Mouse (Mus musculus) spleen, postnatal 10 days (tissue): ENCODE data around the gene Gm20388.
A peak's percentile ranks its signal among the peaks of the same experiment; 100 is the strongest.
"Not testable (repeated sequence)": the region's sequence is repeated elsewhere in the genome, so short reads cannot be mapped to it uniquely, and the experiment has no call there.

Experiments used
- DNase-seq, 2 experiments: peaks; one replicate each; pipeline ENCODE4 v3.0.0; 2021 to 2022; ENCODE audit warnings: low spot score in 2 of 2

Gene Gm20388

DNA sequence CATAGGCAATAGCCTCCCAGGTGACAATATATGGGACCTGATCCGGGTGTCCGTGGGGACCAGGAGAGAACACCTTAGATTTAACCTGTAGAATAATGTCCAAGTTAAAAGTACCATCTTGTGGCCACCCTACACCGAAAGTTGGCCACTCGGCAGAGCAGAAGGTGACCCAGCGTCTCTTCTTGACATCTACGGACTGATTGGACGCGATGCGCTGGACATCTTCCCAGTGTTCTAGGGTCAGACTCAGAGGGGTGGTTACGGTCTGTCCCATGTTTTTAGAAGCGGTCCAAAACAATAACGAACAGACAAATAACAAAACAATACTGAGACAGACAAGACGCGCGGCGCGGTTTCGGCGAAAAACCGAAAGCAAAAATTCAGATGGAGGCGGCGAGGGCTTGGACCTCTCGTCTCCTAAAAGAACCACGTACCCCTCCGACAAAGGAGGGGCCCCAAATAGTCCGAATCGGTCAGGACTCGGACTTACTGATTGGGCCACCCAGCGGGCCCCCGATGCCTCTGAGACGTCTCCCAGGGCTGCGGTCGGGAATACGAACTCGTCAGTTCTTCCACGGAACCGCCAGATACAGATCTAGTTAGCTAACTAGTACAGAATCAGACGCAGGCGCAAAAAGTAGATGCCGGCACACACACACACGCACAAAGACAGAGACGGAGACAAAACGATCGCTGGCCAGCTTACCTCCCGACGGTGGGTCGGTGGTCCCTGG is 3522.8 kb downstream of the Gm20388 start:
- not testable (repeated sequence) for DNase-seq

DNA sequence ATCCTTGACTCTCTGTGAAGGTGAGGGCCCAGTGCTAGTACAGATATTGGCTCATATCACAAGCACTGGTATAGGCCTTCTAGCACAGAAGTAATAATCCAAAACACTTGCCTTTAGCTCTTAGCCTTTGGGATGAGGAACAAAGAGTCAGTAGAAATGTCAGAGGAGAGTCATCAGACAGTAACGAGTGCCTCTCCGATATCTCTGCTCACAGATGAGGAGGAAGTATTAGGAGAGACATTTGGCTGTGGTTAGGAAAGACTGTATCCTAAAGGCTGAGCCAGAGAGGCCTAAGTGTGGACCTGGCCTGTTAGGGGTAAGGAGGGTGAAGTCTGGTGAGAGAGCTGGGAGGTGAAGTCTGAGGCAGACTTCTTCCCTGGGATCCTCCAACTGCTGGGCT is 3531.1 kb downstream of the Gm20388 start:
- no peak for DNase-seq

DNA sequence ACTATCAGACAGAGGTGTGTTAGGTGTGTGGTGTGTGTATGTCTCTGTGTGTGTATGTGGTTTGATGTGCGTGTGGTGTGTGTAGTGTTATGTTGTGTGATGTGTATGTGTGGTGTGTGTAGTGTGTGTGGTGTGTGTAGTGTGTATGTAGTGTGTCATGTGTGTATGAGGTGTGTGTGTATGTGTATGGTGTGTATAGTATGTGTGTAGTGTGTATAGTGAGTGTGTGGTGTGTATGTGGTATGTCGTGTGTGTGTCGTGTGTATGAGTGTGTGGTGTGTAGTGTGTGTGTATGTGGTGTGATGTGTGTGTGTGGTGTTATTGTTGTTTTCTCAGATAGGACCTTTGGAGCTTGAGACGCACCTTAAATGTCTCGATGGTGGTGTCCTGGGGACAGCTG is 3531.7 kb downstream of the Gm20388 start:
- no peak for DNase-seq

DNA sequence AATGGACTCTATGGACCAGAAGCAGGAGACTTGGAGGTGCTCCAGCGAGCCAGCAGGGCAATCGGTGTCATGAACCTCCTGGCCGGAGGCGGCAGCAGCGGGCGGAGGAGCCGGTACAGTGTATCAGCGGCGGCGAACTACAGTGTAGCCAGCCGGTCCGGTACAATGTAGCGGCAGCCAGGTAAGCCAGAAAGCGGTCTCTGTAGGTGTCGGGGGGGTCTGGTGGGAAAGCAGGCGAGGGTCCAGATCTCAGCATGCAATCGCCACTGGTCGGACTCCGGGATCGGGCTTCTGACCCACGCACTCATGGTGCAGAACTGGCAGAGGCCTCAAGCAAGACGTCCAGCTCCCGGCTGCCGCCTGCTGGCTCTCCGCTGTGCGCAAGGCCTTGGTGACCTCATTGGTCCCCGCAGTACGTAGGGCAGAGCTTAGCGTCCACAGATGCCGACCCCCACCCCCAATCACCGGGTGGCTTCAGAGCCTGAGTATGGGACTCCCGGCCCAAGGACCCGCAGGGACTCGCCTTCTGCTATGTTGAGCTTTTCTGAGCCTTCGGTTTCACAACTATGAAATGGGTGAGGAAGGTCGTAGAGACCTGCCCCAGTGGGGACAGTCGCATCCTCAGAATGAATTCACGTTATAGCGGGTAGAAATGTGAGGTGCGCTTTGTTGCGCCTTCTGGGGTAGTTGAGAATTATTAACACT is 3532.4 kb downstream of the Gm20388 start:
- peak; percentile 96 to 97 for DNase-seq

DNA sequence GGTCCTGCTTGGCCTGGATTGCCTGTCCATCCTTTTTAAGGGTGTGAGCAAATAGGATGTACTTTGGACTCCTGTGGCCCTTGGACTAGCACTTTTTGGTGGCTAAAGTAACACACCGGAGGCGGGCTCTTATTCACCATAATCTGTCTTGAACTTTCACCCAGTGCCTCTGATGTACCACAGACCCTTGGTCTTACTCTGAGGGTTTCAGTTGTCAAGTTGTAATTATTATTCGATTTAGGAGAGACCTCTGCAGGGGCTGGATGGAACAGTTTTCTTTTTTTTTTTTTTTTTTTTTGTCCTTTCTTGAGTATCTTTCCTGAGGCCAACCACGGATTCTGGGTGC is 3532.9 kb downstream of the Gm20388 start:
- no peak for DNase-seq

DNA sequence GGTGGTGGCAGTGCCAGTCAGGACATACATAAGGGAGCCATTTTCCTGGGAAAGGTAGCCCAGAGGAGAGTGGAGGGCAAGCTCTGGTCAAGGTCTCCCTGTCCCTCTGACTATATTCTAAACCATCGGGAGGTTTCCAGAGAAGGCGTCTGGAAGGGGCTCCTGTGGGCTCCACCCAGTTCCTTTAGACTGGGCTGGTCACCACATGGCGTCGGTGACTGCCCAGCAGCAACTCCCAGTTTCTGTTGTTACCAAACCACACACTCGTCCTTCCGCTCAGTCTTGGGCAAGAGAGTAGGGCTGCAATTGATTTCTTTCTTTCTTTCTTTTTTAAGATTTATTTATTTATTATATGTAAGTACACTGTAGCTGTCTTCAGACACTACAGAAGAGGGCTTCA is 3533.5 kb downstream of the Gm20388 start:
- DNase-seq: no peak

DNA sequence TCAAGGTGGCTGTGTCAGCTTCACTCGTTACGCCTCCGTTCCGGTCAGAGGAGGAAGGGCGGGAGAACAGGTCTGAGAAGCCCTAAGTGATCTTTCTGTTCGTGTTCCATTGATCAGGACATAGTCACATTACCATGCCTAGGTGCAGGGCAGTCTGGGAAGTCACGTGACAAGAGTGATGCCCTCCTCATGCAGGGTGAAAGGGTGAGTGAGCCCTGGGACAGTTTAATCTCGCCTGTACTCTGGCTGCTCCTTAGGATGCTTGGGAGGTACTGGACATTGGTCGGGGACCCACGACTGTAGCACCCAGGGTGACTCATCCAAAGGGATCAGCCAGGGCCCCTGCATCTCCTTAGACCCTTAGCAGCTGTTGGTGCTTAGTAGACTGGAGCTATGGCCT is 3535.3 kb downstream of the Gm20388 start:
- no peak for DNase-seq

DNA sequence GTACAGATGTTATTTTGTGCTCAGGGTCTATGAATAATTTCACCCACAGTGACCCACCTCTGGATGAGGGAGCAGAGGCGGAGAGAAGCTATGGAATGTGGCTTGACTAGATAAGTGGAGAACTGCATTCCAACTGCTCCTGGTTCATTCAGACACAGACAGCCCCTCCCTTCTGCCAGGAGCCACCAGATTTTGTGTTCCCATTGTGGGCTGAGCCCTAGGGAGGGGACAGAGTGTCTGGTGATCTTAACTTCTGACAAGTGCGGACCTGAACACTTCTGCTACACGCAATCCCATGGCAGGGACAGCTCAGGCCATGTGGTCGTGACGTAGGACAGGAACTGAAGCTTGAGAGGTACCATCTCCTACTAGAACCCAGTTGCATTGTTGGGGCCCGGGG is 3536.2 kb downstream of the Gm20388 start:
- no peak for DNase-seq

DNA sequence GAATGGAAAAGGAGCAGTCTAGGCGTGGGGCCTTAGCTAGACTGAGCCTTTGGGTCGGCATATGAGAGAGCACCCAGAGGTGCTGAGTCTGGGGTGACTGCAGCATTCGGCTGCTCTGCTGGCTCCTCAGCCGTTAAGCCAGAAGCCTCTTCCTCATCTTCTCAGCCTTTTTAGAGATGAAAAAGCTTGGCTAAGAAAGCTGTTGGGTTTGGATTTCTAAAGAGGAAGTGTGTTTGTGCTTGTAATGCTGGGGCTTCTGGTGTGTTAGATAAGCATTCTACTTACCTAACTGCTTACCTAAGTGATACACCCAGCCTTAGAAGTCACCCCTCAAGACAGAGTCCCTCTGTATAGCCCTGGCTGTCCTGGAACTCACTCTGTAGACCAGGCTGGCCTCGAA is 3540.1 kb downstream of the Gm20388 start:
- DNase-seq: no peak

DNA sequence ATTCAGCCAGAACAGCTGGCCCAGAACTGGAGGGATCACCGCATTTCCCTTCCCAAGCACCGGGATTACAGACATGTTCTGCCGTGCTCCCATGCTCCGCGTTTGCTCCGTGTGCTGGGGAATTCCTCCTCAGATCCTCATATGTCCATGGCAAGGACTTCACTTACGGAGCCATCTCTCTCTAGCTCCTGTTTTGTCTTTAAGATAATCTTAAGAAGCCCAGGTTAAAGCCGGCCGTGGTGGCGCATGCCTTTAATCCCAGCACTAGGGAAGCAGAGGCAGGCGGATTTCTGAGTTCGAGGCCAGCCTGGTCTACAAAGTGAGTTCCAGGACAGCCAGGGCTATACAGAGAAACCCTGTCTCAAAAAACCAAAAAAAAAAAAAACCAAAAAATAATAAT is 3541.1 kb downstream of the Gm20388 start:
- DNase-seq: not testable (repeated sequence)

DNA sequence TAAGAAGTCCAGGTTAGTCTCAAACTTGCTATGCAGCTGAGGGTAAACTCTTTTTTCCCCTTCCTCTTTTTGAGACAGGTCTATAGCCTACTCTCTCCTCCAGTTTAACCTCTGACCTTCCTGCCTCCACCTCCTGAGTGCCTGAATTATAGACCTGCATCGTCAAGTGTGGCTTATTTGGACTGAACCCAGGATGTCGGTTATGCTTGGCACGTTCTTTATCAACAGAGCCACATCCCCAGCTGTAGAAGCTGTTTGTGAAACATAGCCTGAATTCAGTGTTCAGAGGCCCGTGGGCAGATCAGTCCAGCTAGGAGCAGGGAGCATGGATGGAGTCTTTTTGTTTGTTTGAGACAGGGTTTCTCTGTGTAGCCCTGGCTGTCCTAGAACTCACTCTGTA is 3541.5 kb downstream of the Gm20388 start:
- no peak for DNase-seq

DNA sequence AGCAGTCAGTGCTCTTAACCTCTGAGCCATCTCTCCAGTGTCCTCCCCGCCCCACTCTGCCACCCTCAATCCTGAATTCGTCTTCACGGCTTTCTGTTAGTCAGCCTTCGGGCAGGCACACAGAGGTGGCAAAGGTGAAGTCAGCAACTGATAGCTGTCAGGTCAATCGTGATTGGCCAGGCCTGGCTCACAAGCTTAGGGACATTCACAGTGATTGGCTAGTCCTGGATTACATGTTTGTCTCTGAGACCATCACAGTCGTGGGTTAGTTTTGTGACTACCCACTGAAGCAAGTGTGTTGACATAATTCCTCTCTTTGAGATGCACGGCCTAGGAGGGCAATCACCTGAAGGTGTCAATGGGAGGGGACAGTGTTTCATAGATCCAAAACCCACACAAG is 3542.7 kb downstream of the Gm20388 start:
- no peak for DNase-seq

DNA sequence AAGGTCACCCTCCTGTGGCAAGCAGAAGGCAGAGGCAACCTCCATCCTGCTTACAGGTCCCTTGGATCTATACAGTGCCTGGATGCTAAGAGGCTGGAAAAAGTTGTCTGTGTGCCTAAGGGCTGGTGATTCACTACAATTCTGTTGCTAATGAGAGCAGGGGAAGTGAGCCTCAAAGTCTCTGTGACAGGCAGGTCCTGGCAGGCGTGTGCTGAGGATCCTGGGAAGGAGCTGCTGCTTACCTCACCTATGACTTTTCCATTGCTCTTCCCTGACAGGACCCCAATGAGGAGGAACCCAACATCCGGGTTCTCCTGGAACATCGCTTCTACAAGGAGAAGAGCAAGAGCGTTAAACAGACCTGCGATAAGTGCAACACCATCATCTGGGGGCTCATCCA is 3543.3 kb downstream of the Gm20388 start:
- no peak for DNase-seq

DNA sequence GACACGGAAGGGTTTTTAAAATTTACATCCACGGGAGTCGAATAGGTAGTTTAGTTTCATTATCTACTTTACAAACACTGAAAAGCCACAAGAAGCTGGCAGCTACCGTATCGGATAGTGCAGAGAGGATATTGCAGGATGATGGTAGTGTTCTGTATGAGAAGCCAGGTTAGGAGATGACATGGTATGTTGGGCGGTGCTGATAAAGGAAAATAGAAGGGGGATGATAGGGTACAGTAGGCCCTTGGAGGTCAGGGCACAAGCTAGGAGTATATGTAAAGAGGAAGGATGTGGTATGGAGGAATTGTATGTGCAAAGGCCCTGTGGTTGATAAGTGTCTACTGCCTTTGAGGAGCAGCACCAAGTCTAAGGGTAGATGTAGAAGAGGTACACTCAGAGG is 3543.9 kb downstream of the Gm20388 start:
- no peak for DNase-seq

DNA sequence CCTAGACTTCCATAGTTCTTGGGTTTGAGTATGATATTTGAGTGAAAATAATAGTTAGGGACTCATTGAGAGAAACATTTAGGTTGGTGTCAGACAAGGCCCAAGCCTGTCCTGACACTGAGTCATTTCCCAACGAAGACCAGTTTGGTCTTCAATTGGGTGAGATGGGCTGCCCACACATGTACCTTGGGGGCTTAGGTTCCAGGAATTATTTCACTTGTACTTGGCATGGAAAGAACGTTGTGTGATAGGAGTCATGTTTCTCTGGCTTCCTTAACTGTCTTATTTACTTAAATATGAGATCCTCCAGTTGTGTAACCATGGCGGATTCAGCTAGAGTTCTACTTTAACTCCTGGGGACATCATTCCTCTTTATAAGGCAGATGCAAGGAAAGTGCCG is 3553.0 kb downstream of the Gm20388 start:
- DNase-seq: no peak

DNA sequence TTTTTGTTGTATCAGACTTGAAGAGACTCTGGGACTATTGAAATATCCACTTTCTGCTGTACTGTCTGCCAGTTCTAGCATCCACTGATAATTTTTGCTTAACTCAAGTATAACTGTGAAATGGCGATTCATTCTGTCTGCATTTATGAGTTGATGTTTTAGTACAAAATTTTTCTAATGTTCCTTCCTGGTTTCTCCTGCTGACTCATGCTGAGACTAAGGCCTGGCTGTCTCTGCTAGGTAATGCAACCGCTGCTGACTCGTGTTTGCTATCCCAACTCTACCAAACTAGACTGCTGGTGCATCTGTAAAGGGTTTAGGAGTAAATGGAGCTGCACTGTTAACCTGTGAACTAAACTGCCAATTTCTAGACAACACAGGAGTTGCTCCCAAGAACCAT is 3556.8 kb downstream of the Gm20388 start:
- DNase-seq: no peak

DNA sequence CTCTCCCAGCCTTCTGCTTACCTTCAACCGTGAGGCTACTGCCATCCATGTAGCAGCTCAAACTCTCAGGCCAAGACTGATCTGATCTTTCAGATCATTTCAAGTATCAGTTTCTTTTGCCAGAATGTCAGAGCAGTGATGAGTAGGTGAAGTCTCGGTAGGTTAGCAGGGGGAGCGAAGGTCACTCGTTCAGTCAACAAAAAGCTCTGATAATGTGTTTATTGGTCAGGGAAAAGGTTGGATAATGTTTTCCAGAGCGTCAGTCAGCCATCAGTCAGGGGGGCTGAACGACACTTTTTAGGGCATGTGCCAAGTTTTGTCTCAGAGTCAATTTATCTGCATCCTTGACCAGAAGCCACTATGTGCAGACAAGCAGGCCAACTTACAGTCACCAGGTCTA is 3562.3 kb downstream of the Gm20388 start:
- DNase-seq: not testable (repeated sequence)

DNA sequence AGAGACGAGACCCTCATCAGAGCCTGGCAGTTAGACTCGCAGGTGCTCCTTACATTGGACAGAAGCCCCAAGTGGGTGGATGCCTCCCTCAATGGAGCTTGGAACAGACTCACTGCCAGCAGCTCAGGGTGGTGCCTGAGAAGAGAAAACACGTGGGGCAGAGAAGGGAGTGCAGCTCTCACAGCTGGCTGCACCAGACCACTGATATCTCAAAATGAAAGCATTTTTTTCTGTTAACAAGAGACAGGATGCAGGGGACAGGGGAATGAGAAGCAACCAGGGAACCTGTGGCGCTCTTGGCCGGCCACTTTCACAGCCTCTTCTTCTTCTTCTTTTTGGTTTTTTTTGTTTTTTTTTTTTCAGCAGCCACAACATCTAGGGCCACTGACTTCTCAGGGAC is 3563.9 kb downstream of the Gm20388 start:
- not testable (repeated sequence) for DNase-seq

DNA sequence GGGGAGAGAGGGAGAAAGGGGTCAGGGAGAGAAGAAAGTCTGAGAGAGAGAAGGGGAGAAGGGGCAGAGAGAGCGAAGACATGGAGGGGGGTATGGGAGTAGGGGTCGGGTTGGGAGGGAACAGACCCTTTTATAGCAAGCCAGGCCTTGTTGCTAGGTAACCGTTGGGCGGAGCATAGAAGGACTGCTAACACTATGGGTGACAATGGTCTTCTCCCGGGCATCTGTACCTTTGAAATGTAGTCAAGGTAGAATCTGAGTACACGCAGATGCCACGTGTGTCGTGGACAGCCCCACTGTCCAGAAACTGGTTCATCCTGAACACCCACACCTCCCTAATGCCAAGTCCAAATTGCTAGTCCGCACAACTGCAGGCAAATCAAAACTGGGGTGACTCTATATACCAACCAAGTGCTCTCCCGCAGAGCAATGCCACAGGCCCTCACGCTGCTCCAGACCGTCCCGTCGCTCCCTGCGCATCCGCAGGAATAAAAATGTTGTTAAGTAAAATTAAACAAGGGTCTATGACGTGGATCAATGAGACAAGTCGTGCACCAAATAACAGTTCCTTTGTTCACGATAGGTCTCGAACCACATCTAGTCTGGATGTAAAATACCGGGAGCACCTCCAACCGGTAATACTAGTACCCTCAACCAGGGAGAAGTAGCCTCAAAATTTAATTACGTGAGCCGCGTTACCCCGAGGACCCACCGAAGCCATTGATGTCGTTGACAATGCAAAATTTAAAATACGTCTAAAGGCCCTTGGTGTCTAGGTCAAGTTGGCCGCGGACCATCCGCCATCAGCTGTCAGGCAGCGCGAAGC is 3566.5 kb downstream of the Gm20388 start:
- peak; percentile 20 to 31 for DNase-seq

DNA sequence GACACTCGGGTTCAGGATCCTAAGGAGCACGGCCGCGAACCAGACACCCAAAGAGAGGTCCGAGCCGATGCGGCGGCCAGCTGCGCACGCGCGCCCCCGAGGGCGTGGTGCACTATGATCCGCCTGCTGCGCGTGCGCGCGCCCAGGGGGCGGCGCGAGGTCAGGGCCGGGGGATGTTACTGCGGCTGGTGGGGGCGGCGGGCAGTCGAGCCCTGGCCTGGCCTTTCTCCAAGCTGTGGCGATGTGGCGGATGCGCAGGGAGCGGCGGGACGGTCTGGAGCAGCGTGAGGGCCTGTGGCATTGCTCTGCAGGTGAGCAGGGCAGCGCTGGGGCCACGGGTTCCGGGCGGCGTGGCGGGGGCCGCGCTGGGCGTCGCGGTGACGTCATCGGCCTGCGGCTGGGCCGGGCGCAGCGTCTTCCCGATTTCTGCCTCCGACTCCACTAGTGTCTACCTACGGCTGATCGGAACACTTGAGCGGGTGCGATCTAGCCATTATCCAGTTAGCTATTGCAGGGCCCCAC is 3567.2 kb downstream of the Gm20388 start, which contains the start of gene Afg3l1:
Gene Afg3l1, plus strand, starts transcription at position 167 of the 522 bp plus-strand sequence.
- peak; percentile 93 to 94 for DNase-seq

DNA sequence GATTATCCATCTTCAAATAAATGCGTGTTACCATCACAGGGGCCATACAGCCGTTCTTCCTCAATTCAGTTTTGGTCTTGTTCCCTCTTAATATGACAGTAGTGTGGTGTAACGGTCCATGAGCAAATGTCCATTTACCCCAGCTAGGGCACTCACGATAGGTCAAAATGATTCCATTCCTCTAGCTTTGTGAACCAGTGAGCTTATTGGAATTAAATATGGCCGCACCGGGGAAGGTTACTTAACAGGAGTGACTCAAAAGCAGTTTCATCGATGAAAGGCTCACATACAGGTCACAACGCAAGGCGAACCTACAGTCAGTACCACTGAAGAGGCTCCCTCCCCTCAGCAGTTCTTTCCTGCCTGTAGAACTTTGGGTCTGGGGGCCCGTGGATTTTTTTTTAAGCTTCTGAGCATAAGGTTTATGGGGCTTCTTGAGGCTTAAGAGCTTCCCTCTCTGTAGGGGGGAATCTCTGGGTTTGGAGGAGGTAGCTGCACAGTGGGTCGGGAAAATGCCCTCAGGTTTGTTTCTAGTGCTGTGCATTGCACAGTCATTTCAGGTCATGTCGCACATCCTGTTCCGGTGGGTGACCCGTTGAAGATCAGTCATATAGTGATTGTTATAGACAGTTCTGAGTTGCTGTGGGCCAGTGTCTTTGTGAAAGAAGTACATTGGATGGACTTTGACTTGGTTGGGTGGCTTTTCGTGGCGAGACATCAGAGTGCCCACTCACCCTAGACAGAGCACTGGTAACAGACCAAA is 3568.0 kb downstream of the Gm20388 start:
- DNase-seq: peak in 1 of 2 experiments; percentile 27

DNA sequence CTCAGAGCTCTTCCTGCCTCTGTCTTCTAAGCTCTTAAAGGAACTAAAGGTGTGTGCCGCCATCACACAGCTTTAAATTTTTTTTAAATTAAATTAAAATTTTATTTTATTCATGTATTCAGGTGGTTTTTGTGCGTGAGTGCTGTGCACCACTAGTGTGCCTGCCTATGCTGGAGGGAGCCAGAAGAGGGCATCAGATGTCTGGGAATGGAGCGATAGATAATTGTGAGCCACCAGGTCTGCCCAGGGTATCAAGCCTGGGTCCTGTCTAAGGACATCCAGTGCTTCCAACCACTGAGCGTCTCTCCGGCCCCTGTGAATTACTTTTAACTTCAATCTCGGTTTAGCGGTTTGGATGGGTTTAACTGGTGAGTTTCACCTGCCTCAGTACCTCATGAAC is 3572.0 kb downstream of the Gm20388 start:
- DNase-seq: no peak
